10 mouse cellular contexts compared by ENCODE assay signal in genomic region chr2:7063574-7064192, GRCm38 (mm10).
DNase-seq lines count a peak whose midpoint lies in the region; ATAC-seq lines count a peak whose summit lies in the region.
"Had no signal": no experiment of that assay in that cellular context is flagged by ENCODE, and none has a peak within 500 bp of the region (broad histone marks: within the 10 kb centered on the region; RNA-seq: fewer than 3 reads in every experiment).

No protein-coding gene starts in this region.

- peaks cover 12% of the 10 kb centered on the region; the same call in 1 of the 2 replicates for H3K4me1 ChIP-seq in heart, embryonic 11.5 days (ENCODE audit: control insufficient read depth, insufficient read depth, low read length)
- H3K4me1 ChIP-seq in limb, embryonic 13.5 days, result peaks cover 10% of the 10 kb centered on the region

- no peaks in the 10 kb centered on the region for H3K36me3 ChIP-seq in heart, embryonic 11.5 days (ENCODE audit: control insufficient read depth, insufficient read depth, low read length)
- H3K36me3 ChIP-seq in limb, embryonic 13.5 days, result no peaks in the 10 kb centered on the region

- peak overlapping the region; percentile 23; the same call in 1 of the 2 replicates for H3K27ac ChIP-seq in heart, embryonic 11.5 days (ENCODE audit: low read depth, low read length)
- H3K27ac ChIP-seq in limb, embryonic 13.5 days, result no peak overlapping the region
- H3K27ac ChIP-seq: liver, embryonic 14.5 days had no signal

- ATAC-seq in heart, embryonic 11.5 days (replicated peaks; ENCODE audit: insufficient number of reproducible peaks, low FRiP score, low TSS enrichment), result no peak
- no peak for ATAC-seq in limb, embryonic 13.5 days (ENCODE audit: low FRiP score, low read depth)

- H3K4me2 ChIP-seq in heart, embryonic 11.5 days, result peak overlapping the region; percentile 20; the same call in 1 of the 2 replicates
- peak overlapping the region; percentile 42 for H3K4me2 ChIP-seq in limb, embryonic 13.5 days (replicated peaks)

- H3K9me3 ChIP-seq in heart, embryonic 11.5 days (replicated peaks; ENCODE audit: control insufficient read depth, low read length), result no peaks in the 10 kb centered on the region
- H3K9me3 ChIP-seq in limb, embryonic 13.5 days, result no peaks in the 10 kb centered on the region

- DNase-seq in heart, postnatal 4 days, result no peak
- peak; percentile 58 for DNase-seq in retina, postnatal 1 day
- DNase-seq in retina, embryonic 14.5 days (ENCODE audit: low spot score), result no peak
- DNase-seq in testis, postnatal 14 days (ENCODE audit: low spot score), result peak; percentile 16
- no peak for DNase-seq in adrenal gland, postnatal 14 days
- no peak for DNase-seq in thymus, postnatal 0 days (ENCODE audit: low spot score)
- DNase-seq: right cerebral cortex, postnatal 14 days had no signal

- H3K27me3 ChIP-seq in heart, embryonic 11.5 days (ENCODE audit: control insufficient read depth, insufficient read depth, low read length), result no peaks in the 10 kb centered on the region
- no peaks in the 10 kb centered on the region for H3K27me3 ChIP-seq in limb, embryonic 13.5 days

- H3K9ac ChIP-seq in heart, embryonic 11.5 days (ENCODE audit: low read depth, low read length), result no peak overlapping the region
- H3K9ac ChIP-seq in limb, embryonic 13.5 days, result no peak overlapping the region
- H3K9ac ChIP-seq: liver, embryonic 14.5 days had no signal

- 28% methylated on average over 12 of the region's 12 CpGs for WGBS in heart, embryonic 11.5 days (ENCODE audit: insufficient replicate concordance)
- WGBS in limb, embryonic 13.5 days, result 37% methylated on average over 12 of the region's 12 CpGs

- H3K4me3 ChIP-seq in heart, embryonic 11.5 days (ENCODE audit: low read depth, low read length), result no peak overlapping the region
- no peak overlapping the region for H3K4me3 ChIP-seq in limb, embryonic 13.5 days

Comparison
In these comparisons a context has a peak if more than half of its experiments do, and no peak if none do; other contexts are left out.
1. DNase-seq: peak in retina, postnatal 1 day (single experiment) and testis, postnatal 14 days (single experiment); none in heart, postnatal 4 days (single experiment), retina, embryonic 14.5 days (single experiment), adrenal gland, postnatal 14 days (single experiment) and thymus, postnatal 0 days (single experiment).